Mouse (Mus musculus) liver, embryonic 16.5 days (tissue): ENCODE results near the gene Mucl3. TPM values are rescaled to one million over a fixed set of nuclear protein-coding genes. Genes with fewer than 3 reads are reported as not detected.

ENCODE experiments used
- ATAC-seq: fragments of 200-750 bp; cut with Nextera tagmentation; 2 replicates; pipeline ENCODE4 v1.8.0; 2017; ENCODE audit warnings: low read depth, mild to moderate bottlenecking, moderate number of reproducible peaks, moderate library complexity
- H3K27ac ChIP-seq: fragments of 300-500 bp; sonication (generic); 2 replicates; pipeline ENCODE4 v1.5.1; 2014; ENCODE audit warnings: mild to moderate bottlenecking, low read length
- H3K27me3 ChIP-seq: fragments of 300-500 bp; sonication (generic); 2 replicates; pipeline ENCODE4 v1.6.1; 2014; ENCODE audit warnings: low read depth, low read length, mixed read lengths; ENCODE audit not compliant: control insufficient read depth, insufficient read depth
- H3K36me3 ChIP-seq: fragments of 300-500 bp; sonication (generic); 2 replicates; pipeline ENCODE4 v1.6.1; 2014; ENCODE audit warnings: mild to moderate bottlenecking; ENCODE audit not compliant: control insufficient read depth, insufficient read depth
- H3K4me1 ChIP-seq: fragments of 300-500 bp; sonication (generic); 2 replicates; pipeline ENCODE4 v1.6.1; 2014; ENCODE audit warnings: low read depth, low read length, mixed read lengths; ENCODE audit not compliant: control insufficient read depth
- H3K4me2 ChIP-seq: fragments of 300-500 bp; sonication (generic); 2 replicates; pipeline ENCODE4 v1.6.1; 2014; ENCODE audit warnings: low read depth, low read length, mixed read lengths
- H3K4me3 ChIP-seq: fragments of 300-500 bp; sonication (generic); 2 replicates; pipeline ENCODE4 v1.5.1; 2014; ENCODE audit warnings: low read depth, mild to moderate bottlenecking, low read length
- H3K9ac ChIP-seq: fragments of 300-500 bp; sonication (generic); 2 replicates; pipeline ENCODE4 v1.6.1; 2014; ENCODE audit warnings: low read depth, low read length
- H3K9me3 ChIP-seq: fragments of 300-500 bp; sonication (generic); replicated peaks from 2 replicates; pipeline ENCODE4 v1.6.1; 2016; ENCODE audit warnings: low read length; ENCODE audit not compliant: control insufficient read depth
- WGBS: fragments of 180-500 bp; shearing (Covaris S2); extraction: QIAGEN DNeasy Blood & Tissue Kit; methylation state at CpG from one replicate; pipeline ENCODE4 v1.1.7; 2014; ENCODE audit not compliant: insufficient replicate concordance; 5-methylcytosine and 5-hydroxymethylcytosine counted together
- polyA plus RNA-seq: library from polyadenylated mRNA; unstranded; fragments of >200 nt; fragmentation: Nextera tagmentation; extraction: Ambion mirVana; gene quantifications from 2 replicates; pipeline ENCODE4 v1.2.1, GENCODE M21; 2015

Gene Mucl3
- polyA plus RNA-seq, result not detected in 2 replicates

- Histone ChIP-seq H3K27ac (no peak within 1 kb of the TSS), H3K9ac (no peak within 1 kb of the TSS), H3K4me2 (no peak within 1 kb of the TSS), H3K36me3 (no peaks in the 10 kb centered on the region), H3K4me1 (no peaks in the 10 kb centered on the region), H3K9me3 (no peaks in the 10 kb centered on the region), H3K4me3 (no peak within 1 kb of the TSS), H3K27me3 (no peaks in the 10 kb centered on the region)
- WGBS, result 59% methylated on average over 13 of the region's 13 CpGs
- no peak for ATAC-seq
Measured at GRCm38 (mm10) chr17:35643609-35644236, at the start of gene Mucl3. Gene Mucl3, minus strand, starts transcription at chr17:35643695.

GRCm38 (mm10) chr17:35692368-35692767 is 48.9 kb upstream of the Mucl3 start:
- Histone ChIP-seq H3K27me3 (peaks cover 8% of the 10 kb centered on the region), H3K4me2 (no peak overlapping the region), H3K9me3 (0 out of 2 replicates have a peak, but pooled peaks cover 2% of the 10 kb centered on the region), H3K27ac (no peak overlapping the region), H3K4me3 (no peak overlapping the region), H3K4me1 (no peaks in the 10 kb centered on the region), H3K36me3 (no peaks in the 10 kb centered on the region), H3K9ac (no peak overlapping the region)
- WGBS, result 29% methylated on average over 4 of the region's 4 CpGs
- no peak for ATAC-seq

- Histone ChIP-seq H3K4me1 (no peaks in the 10 kb centered on the region), H3K9ac (no peak overlapping the region), H3K9me3 (0 out of 2 replicates have a peak, but pooled peaks cover 2% of the 10 kb centered on the region), H3K4me3 (no peak overlapping the region), H3K36me3 (no peaks in the 10 kb centered on the region), H3K27me3 (peaks cover 3% of the 10 kb centered on the region; the same call in 1 of the 2 replicates), H3K27ac (no peak overlapping the region), H3K4me2 (no peak overlapping the region)
- no peak for ATAC-seq
- 55% methylated on average over 4 of the region's 4 CpGs for WGBS
Measured at GRCm38 (mm10) chr17:35691811-35692210, 48.3 kb upstream of the Mucl3 start.

GRCm38 (mm10) chr17:35689936-35690645 is 46.6 kb upstream of the Mucl3 start:
- no peaks in the 10 kb centered on the region for H3K4me1 ChIP-seq
- H3K36me3 ChIP-seq, result no peaks in the 10 kb centered on the region
- no peaks in the 10 kb centered on the region for H3K9me3 ChIP-seq
- no peak overlapping the region for H3K9ac ChIP-seq
- WGBS, result 70% methylated on average over 18 of the region's 18 CpGs
- no peak overlapping the region for H3K27ac ChIP-seq
- H3K4me3 ChIP-seq, result no peak overlapping the region
- no peaks in the 10 kb centered on the region for H3K27me3 ChIP-seq
- ATAC-seq, result no peak
- no peak overlapping the region for H3K4me2 ChIP-seq

- no peak overlapping the region for H3K4me3 ChIP-seq
- H3K4me2 ChIP-seq, result no peak overlapping the region
- H3K9ac ChIP-seq, result no peak overlapping the region
- no peaks in the 10 kb centered on the region for H3K4me1 ChIP-seq
- WGBS, result 68% methylated on average over 25 of the region's 25 CpGs
- H3K36me3 ChIP-seq, result no peaks in the 10 kb centered on the region
- H3K9me3 ChIP-seq, result no peaks in the 10 kb centered on the region
- no peaks in the 10 kb centered on the region for H3K27me3 ChIP-seq
- no peak overlapping the region for H3K27ac ChIP-seq
- ATAC-seq, result no peak
Measured at GRCm38 (mm10) chr17:35688347-35689175, 45.1 kb upstream of the Mucl3 start.

- no peak overlapping the region for H3K4me2 ChIP-seq
- no peaks in the 10 kb centered on the region for H3K27me3 ChIP-seq
- H3K27ac ChIP-seq, result no peak overlapping the region
- 52% methylated on average over 9 of the region's 9 CpGs for WGBS
- no peaks in the 10 kb centered on the region for H3K36me3 ChIP-seq
- no peaks in the 10 kb centered on the region for H3K9me3 ChIP-seq
- H3K4me1 ChIP-seq, result no peaks in the 10 kb centered on the region
- no peak overlapping the region for H3K9ac ChIP-seq
- no peak overlapping the region for H3K4me3 ChIP-seq
- ATAC-seq, result no peak
Measured at GRCm38 (mm10) chr17:35685061-35685460, 41.6 kb upstream of the Mucl3 start.

GRCm38 (mm10) chr17:35681986-35682385 is 38.5 kb upstream of the Mucl3 start:
- H3K27ac ChIP-seq, result no peak overlapping the region
- H3K4me1 ChIP-seq, result no peaks in the 10 kb centered on the region
- no peak for ATAC-seq
- H3K36me3 ChIP-seq, result no peaks in the 10 kb centered on the region
- H3K4me3 ChIP-seq, result no peak overlapping the region
- H3K27me3 ChIP-seq, result no peaks in the 10 kb centered on the region
- 77% methylated on average over 13 of the region's 13 CpGs for WGBS
- no peaks in the 10 kb centered on the region for H3K9me3 ChIP-seq
- H3K9ac ChIP-seq, result no peak overlapping the region
- no peak overlapping the region for H3K4me2 ChIP-seq

- H3K9me3 ChIP-seq, result no peaks in the 10 kb centered on the region
- H3K4me3 ChIP-seq, result no peak overlapping the region
- no peak overlapping the region for H3K27ac ChIP-seq
- ATAC-seq, result no peak
- H3K4me1 ChIP-seq, result no peaks in the 10 kb centered on the region
- H3K4me2 ChIP-seq, result no peak overlapping the region
- no peak overlapping the region for H3K9ac ChIP-seq
- H3K36me3 ChIP-seq, result no peaks in the 10 kb centered on the region
- WGBS, result 40% methylated on average over 6 of the region's 6 CpGs
- no peaks in the 10 kb centered on the region for H3K27me3 ChIP-seq
Measured at GRCm38 (mm10) chr17:35680591-35680990, 37.1 kb upstream of the Mucl3 start.
